ENCODE assay signal across 10 mouse cellular contexts in the genomic region with DNA sequence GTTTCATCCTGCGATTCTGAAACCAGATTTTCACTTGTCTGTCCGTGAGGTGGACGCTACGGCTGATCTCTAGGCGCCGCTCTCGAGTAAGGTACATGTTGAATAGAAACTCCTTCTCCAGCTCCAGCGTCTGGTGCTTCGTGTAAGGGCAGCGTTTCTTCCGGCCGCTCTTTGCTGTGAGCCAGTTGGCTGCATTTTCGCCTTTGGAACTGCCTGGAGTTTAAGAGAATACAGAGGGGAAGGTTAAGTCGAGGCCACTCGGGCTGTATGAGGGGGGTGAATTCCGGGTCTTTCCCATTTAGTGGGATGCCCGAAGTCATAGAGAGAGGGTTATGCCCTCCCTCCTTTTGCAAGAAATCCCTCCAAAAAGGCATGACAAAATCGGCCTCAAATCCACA. TPM values are rescaled to one million over a fixed set of nuclear protein-coding genes. Genes with fewer than 3 reads are reported as not detected.
DNase-seq lines count a peak whose midpoint lies in the region; ATAC-seq and TF ChIP-seq lines count a peak whose summit lies in the region.
"Had no signal": no experiment of that assay in that cellular context is flagged by ENCODE, and none has a peak within 500 bp of the region (broad histone marks: within the 10 kb centered on the region; RNA-seq: fewer than 3 reads in every experiment).

No protein-coding gene starts in this region.

- no peak for TF ChIP-seq CTCF in liver, postnatal 0 days (IDR thresholded peaks at IDR 0.05; ENCODE audit: low read depth)

- H3K9me3 ChIP-seq in liver, embryonic 11.5 days (ENCODE audit: control insufficient read depth, low read length): no peaks in the 10 kb centered on the region
- no peaks in the 10 kb centered on the region for H3K9me3 ChIP-seq in liver, postnatal 0 days (ENCODE audit: low read length)
- H3K9me3 ChIP-seq in intestine, embryonic 14.5 days (ENCODE audit: control insufficient read depth, low read length): no peaks in the 10 kb centered on the region
- no peaks in the 10 kb centered on the region for H3K9me3 ChIP-seq in limb, embryonic 11.5 days (ENCODE audit: control insufficient read depth, low read length)
- H3K9me3 ChIP-seq: midbrain, embryonic 12.5 days had no signal

- H3K36me3 ChIP-seq in liver, embryonic 11.5 days (ENCODE audit: control insufficient read depth, insufficient read depth, low read length): no peaks in the 10 kb centered on the region
- no peaks in the 10 kb centered on the region for H3K36me3 ChIP-seq in liver, postnatal 0 days (replicated peaks; ENCODE audit: insufficient read depth, low read length)
- no peaks in the 10 kb centered on the region for H3K36me3 ChIP-seq in intestine, embryonic 14.5 days (ENCODE audit: control insufficient read depth, insufficient read depth, low read length)
- H3K36me3 ChIP-seq in limb, embryonic 11.5 days (ENCODE audit: control insufficient read depth, insufficient read depth, low read length): peaks cover 2% of the 10 kb centered on the region
- H3K36me3 ChIP-seq: midbrain, embryonic 12.5 days had no signal

- TF ChIP-seq EP300 in liver, postnatal 0 days (IDR thresholded peaks at IDR 0.05; ENCODE audit: low read depth): no peak

- peak overlapping the region; percentile 23; the same call in 1 of the 2 replicates for H3K4me2 ChIP-seq in liver, embryonic 11.5 days
- no peak overlapping the region for H3K4me2 ChIP-seq in liver, postnatal 0 days (ENCODE audit: low read depth, low read length)
- H3K4me2 ChIP-seq in intestine, embryonic 14.5 days (ENCODE audit: low read length): peak overlapping the region; percentile 32
- H3K4me2 ChIP-seq in limb, embryonic 11.5 days (ENCODE audit: low read depth, severe bottlenecking): peak overlapping the region; percentile 75
- H3K4me2 ChIP-seq: midbrain, embryonic 12.5 days had no signal

- H3K27me3 ChIP-seq in liver, embryonic 11.5 days (replicated peaks; ENCODE audit: control insufficient read depth, insufficient read depth, low read length): peaks cover 96% of the 10 kb centered on the region
- H3K27me3 ChIP-seq in liver, postnatal 0 days (ENCODE audit: insufficient read depth, low read length): peaks cover 97% of the 10 kb centered on the region
- H3K27me3 ChIP-seq in intestine, embryonic 14.5 days (replicated peaks; ENCODE audit: control insufficient read depth, insufficient read depth, low read length): peaks cover 98% of the 10 kb centered on the region
- H3K27me3 ChIP-seq in limb, embryonic 11.5 days (ENCODE audit: control insufficient read depth, insufficient read depth, low read length): no peaks in the 10 kb centered on the region

- DNase-seq in liver, embryonic 11.5 days (ENCODE audit: low spot score): no peak
- DNase-seq in liver, postnatal 0 days: no peak
- DNase-seq in R1 (ENCODE audit: low read depth, low spot score): peak; percentile 83
- no peak for DNase-seq in intestine, embryonic 14.5 days (ENCODE audit: low spot score)
- DNase-seq in limb, embryonic 11.5 days (ENCODE audit: low spot score): peak; percentile 73
- no peak for DNase-seq in ovary, adult 18-20 months (ENCODE audit: low spot score)
- DNase-seq in embryo, embryonic 9.5 days (ENCODE audit: extremely low spot score): no peak
- no peak for DNase-seq in cerebellum, postnatal 14 days
- DNase-seq: liver had no signal

- no peaks in the 10 kb centered on the region for H3K4me1 ChIP-seq in liver, embryonic 11.5 days (replicated peaks; ENCODE audit: control insufficient read depth, insufficient read depth, low read length)
- H3K4me1 ChIP-seq in liver, postnatal 0 days (ENCODE audit: insufficient read depth): 0 out of 2 replicates have a peak, but pooled peaks cover 2% of the 10 kb centered on the region
- no peaks in the 10 kb centered on the region for H3K4me1 ChIP-seq in intestine, embryonic 14.5 days (replicated peaks; ENCODE audit: control insufficient read depth, insufficient read depth, low read length)
- no peaks in the 10 kb centered on the region; the same call in 1 of the 2 replicates for H3K4me1 ChIP-seq in limb, embryonic 11.5 days (ENCODE audit: control insufficient read depth, insufficient read depth, low read length)
- H3K4me1 ChIP-seq: midbrain, embryonic 12.5 days had no signal

- 0 out of 2 replicates have a peak overlapping the region, but pooled peaks have one; percentile 1 for H3K4me3 ChIP-seq in liver, embryonic 11.5 days (ENCODE audit: low read depth, low read length)
- H3K4me3 ChIP-seq in liver, postnatal 0 days (ENCODE audit: low read depth, low read length): no peak overlapping the region; the same call in 1 of the 2 replicates
- H3K4me3 ChIP-seq in intestine, embryonic 14.5 days (ENCODE audit: low read depth, low read length): peak overlapping the region; percentile 32
- H3K4me3 ChIP-seq in limb, embryonic 11.5 days (ENCODE audit: low read depth, low read length): peak overlapping the region; percentile 99
- H3K4me3 ChIP-seq: midbrain, embryonic 12.5 days had no signal

- WGBS in liver, embryonic 11.5 days: 1% methylated on average over 18 of the region's 18 CpGs
- WGBS in liver, postnatal 0 days (ENCODE audit: insufficient replicate concordance): 1% methylated on average over 18 of the region's 18 CpGs
- WGBS in intestine, embryonic 14.5 days: under 1% methylated on average over 18 of the region's 18 CpGs
- under 1% methylated on average over 18 of the region's 18 CpGs for WGBS in limb, embryonic 11.5 days

- H3K27ac ChIP-seq in liver, embryonic 11.5 days (ENCODE audit: low read depth, low read length): no peak overlapping the region
- no peak overlapping the region for H3K27ac ChIP-seq in liver, postnatal 0 days (ENCODE audit: low read depth)
- peak overlapping the region; percentile 52; the same call in 1 of the 2 replicates for H3K27ac ChIP-seq in intestine, embryonic 14.5 days (ENCODE audit: low read depth)
- H3K27ac ChIP-seq in limb, embryonic 11.5 days (replicated peaks; ENCODE audit: low read depth, low read length): peak overlapping the region; percentile 99
- H3K27ac ChIP-seq: midbrain, embryonic 12.5 days had no signal

- no peak overlapping the region for H3K9ac ChIP-seq in liver, embryonic 11.5 days (ENCODE audit: low read depth, low read length)
- H3K9ac ChIP-seq in liver, postnatal 0 days (replicated peaks): no peak overlapping the region
- peak overlapping the region; percentile 63 for H3K9ac ChIP-seq in intestine, embryonic 14.5 days (ENCODE audit: low read length)
- H3K9ac ChIP-seq in limb, embryonic 11.5 days (ENCODE audit: low read length): peak overlapping the region; percentile 100
- H3K9ac ChIP-seq: midbrain, embryonic 12.5 days had no signal

- ATAC-seq in liver, embryonic 11.5 days (replicated peaks; ENCODE audit: low FRiP score): no peak
- ATAC-seq in liver, postnatal 0 days: no peak
- no peak for ATAC-seq in intestine, embryonic 14.5 days (replicated peaks; ENCODE audit: low FRiP score, low TSS enrichment, low read depth)
- ATAC-seq in limb, embryonic 11.5 days (ENCODE audit: insufficient number of reproducible peaks, low FRiP score, low TSS enrichment, low read depth): no peak

RNA-seq across cellular contexts. Expression of a gene that starts 1.7 kb away (rescaled TPM):
- 1.8 and 2.2 TPM in 2 replicates for polyA plus RNA-seq in liver, embryonic 11.5 days (2014; fragmentation: Nextera tagmentation; extraction: Ambion mirVana)
- polyA plus RNA-seq in liver, postnatal 0 days (2015; fragmentation: Nextera tagmentation; extraction: Ambion mirVana): 0.11 and 0.26 TPM in 2 replicates
- 4.2 and 7.1 TPM in 2 replicates for polyA plus RNA-seq in intestine, embryonic 14.5 days (2014; fragmentation: Nextera tagmentation; extraction: Ambion mirVana)
- 86.7 and 90.5 TPM in 2 replicates for polyA plus RNA-seq in limb, embryonic 11.5 days (2014; fragmentation: Nextera tagmentation; extraction: Ambion mirVana)
- polyA plus RNA-seq: midbrain, embryonic 12.5 days had no signal

RNA-seq across cellular contexts. Expression of a gene that starts 8.1 kb away (rescaled TPM):
- polyA plus RNA-seq in liver, embryonic 11.5 days (2014; fragmentation: Nextera tagmentation; extraction: Ambion mirVana): 0.91 and 2.2 TPM in 2 replicates
- polyA plus RNA-seq in liver, postnatal 0 days (2015; fragmentation: Nextera tagmentation; extraction: Ambion mirVana): not detected in 2 replicates
- 15.6 and 20.4 TPM in 2 replicates for polyA plus RNA-seq in intestine, embryonic 14.5 days (2014; fragmentation: Nextera tagmentation; extraction: Ambion mirVana)
- polyA plus RNA-seq in limb, embryonic 11.5 days (2014; fragmentation: Nextera tagmentation; extraction: Ambion mirVana): 274 and 278 TPM in 2 replicates
- polyA plus RNA-seq: midbrain, embryonic 12.5 days had no signal

RNA-seq across cellular contexts. Expression of a gene that starts 10.9 kb away (rescaled TPM):
- polyA plus RNA-seq in liver, embryonic 11.5 days (2014; fragmentation: Nextera tagmentation; extraction: Ambion mirVana): 2.7 and 3.1 TPM in 2 replicates
- 0.39 and 0.50 TPM in 2 replicates for polyA plus RNA-seq in liver, postnatal 0 days (2015; fragmentation: Nextera tagmentation; extraction: Ambion mirVana)
- polyA plus RNA-seq in intestine, embryonic 14.5 days (2014; fragmentation: Nextera tagmentation; extraction: Ambion mirVana): 9.2 and 10.1 TPM in 2 replicates
- 14.7 and 16.2 TPM in 2 replicates for polyA plus RNA-seq in limb, embryonic 11.5 days (2014; fragmentation: Nextera tagmentation; extraction: Ambion mirVana)
- polyA plus RNA-seq: midbrain, embryonic 12.5 days had no signal

RNA-seq across cellular contexts. Expression of a gene that starts 13.0 kb away (rescaled TPM):
- 0.18 and 0.26 TPM in 2 replicates for polyA plus RNA-seq in liver, embryonic 11.5 days (2014; fragmentation: Nextera tagmentation; extraction: Ambion mirVana)
- polyA plus RNA-seq in liver, postnatal 0 days (2015; fragmentation: Nextera tagmentation; extraction: Ambion mirVana): not detected in 2 replicates
- polyA plus RNA-seq in intestine, embryonic 14.5 days (2014; fragmentation: Nextera tagmentation; extraction: Ambion mirVana): 2.0 and 2.6 TPM in 2 replicates
- 66.3 and 78.0 TPM in 2 replicates for polyA plus RNA-seq in limb, embryonic 11.5 days (2014; fragmentation: Nextera tagmentation; extraction: Ambion mirVana)
- polyA plus RNA-seq: midbrain, embryonic 12.5 days had no signal

RNA-seq across cellular contexts. Expression of a gene that starts 19.4 kb away (rescaled TPM):
- polyA plus RNA-seq in liver, embryonic 11.5 days (2014; fragmentation: Nextera tagmentation; extraction: Ambion mirVana): not detected in 2 replicates
- not detected in 2 replicates for polyA plus RNA-seq in liver, postnatal 0 days (2015; fragmentation: Nextera tagmentation; extraction: Ambion mirVana)
- polyA plus RNA-seq in intestine, embryonic 14.5 days (2014; fragmentation: Nextera tagmentation; extraction: Ambion mirVana): not detected in 2 replicates
- polyA plus RNA-seq in limb, embryonic 11.5 days (2014; fragmentation: Nextera tagmentation; extraction: Ambion mirVana): 1.1 and 1.3 TPM in 2 replicates
- polyA plus RNA-seq: midbrain, embryonic 12.5 days had no signal

Comparison
In these comparisons a context has a peak if more than half of its experiments do, and no peak if none do; other contexts are left out.
1. DNase-seq: peak in R1 (single experiment) and limb, embryonic 11.5 days (single experiment); none in liver, embryonic 11.5 days (single experiment), liver, postnatal 0 days (single experiment), intestine, embryonic 14.5 days (single experiment), ovary, adult 18-20 months (single experiment), embryo, embryonic 9.5 days (single experiment) and cerebellum, postnatal 14 days (0 of 2).
2. H3K27ac ChIP-seq: peak in intestine, embryonic 14.5 days (single experiment) and limb, embryonic 11.5 days (single experiment); none in liver, embryonic 11.5 days (single experiment) and liver, postnatal 0 days (single experiment).
3. H3K9ac ChIP-seq: peak in intestine, embryonic 14.5 days (single experiment) and limb, embryonic 11.5 days (single experiment); none in liver, embryonic 11.5 days (single experiment) and liver, postnatal 0 days (single experiment).
4. RNA of a gene that starts 1.7 kb away (polyA plus RNA-seq): 86.7 to 90.5 TPM in limb, embryonic 11.5 days; 4.2 to 7.1 TPM in intestine, embryonic 14.5 days, 1.8 to 2.2 TPM in liver, embryonic 11.5 days and 0.11 to 0.26 TPM in liver, postnatal 0 days; every median in the first group is over 10 times any median in the second.
5. RNA of a gene that starts 8.1 kb away (polyA plus RNA-seq): 274 to 278 TPM in limb, embryonic 11.5 days; 15.6 to 20.4 TPM in intestine, embryonic 14.5 days, 0.91 to 2.2 TPM in liver, embryonic 11.5 days and not detected in liver, postnatal 0 days; every median in the first group is over 10 times any median in the second.